Mouse (Mus musculus): ENCODE measurements around the gene Nrip1.

DNA sequence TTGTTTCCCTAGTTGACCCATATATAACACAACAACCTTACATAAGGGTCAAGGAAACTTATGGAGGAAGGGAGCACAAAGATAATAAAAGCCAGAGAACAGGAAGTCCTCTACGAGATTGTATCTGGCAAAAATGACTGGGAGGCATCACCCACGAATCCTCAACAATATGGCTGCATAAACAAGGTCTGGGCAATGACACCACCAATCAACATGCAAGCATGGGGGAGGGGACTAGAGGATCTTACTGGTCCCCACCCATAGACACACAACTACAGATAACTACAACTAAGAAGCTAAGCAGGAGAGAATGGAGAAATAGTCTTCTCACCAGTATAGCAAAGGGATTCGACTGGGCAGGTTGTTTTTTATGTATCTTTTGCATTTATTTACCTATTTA, 18.8 kb downstream of the Nrip1 start:
- no peak for TF ChIP-seq CTCF (IDR thresholded peaks at IDR 0.05; ENCODE audit: low read depth, low read length)
- no peak for TF ChIP-seq POLR2AphosphoS5 (IDR thresholded peaks at IDR 0.05; ENCODE audit: insufficient replicate concordance, low read depth, low read length)
